Mouse (Mus musculus): Measurements from ENCODE around the gene Armc9. TPM values are rescaled to one million over a fixed set of nuclear protein-coding genes. Genes with fewer than 3 reads are reported as not detected.

The Armc9 gene
- polyA plus RNA-seq, 1 experiment from 2014 or later, result 40.8 TPM

DNA sequence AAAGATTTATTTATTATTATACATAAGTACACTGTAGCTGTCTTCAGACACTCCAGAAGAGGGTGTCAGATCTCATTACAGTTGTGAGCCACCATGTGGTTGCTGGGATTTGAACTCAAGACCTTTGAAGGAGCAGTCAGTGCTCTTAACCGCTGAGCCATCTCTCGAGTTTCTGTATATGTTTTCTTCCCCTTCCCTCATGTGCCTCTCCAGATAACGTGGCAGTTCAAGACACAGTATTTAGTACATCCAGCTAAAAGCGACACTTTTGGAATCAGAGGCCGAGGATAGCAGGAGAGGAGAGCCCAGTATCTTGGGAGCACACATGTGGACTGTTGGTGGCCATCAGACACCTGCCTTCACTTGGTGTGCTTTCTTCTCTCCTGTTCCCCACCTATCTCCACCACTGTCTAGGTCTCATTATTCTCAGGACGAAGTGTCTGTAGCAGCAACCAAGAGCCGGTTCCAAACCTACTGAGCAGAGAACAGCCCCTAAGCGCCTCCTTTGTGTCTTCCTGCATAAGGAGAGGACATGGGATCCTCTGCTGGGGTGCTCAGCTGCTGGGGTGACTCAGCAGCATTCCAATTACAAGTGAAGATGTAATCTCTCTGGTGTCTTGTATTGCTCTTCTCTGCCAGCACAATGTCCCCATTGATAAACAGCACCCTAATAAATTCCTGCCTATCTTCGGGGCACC is 114.1 kb downstream of the Armc9 start:
- Histone ChIP-seq H3K9me3 (replicated peaks; ENCODE audit: control insufficient read depth, low read length, poor library complexity, severe bottlenecking) (no peaks in the 10 kb centered on the region), H3K27me3 (ENCODE audit: control insufficient read depth, insufficient read depth, low read depth, low read length) (no peaks in the 10 kb centered on the region), H3K36me3 (ENCODE audit: control insufficient read depth, insufficient read depth, low read length) (no peaks in the 10 kb centered on the region), H3K4me2 (ENCODE audit: low read length) (no peak overlapping the region), H3K4me1 (ENCODE audit: control insufficient read depth, insufficient read depth, low read length) (no peaks in the 10 kb centered on the region), H3K9ac (ENCODE audit: low read depth, low read length) (no peak overlapping the region), H3K27ac (ENCODE audit: low read length) (no peak overlapping the region), H3K4me3 (ENCODE audit: low read depth, low read length) (no peak overlapping the region)
- WGBS, result 90% methylated on average over 9 of the region's 9 CpGs
- ATAC-seq, result no peak

- Histone ChIP-seq H3K9me3 (replicated peaks; ENCODE audit: control insufficient read depth, low read length, poor library complexity, severe bottlenecking) (no peaks in the 10 kb centered on the region), H3K36me3 (ENCODE audit: control insufficient read depth, insufficient read depth, low read length) (no peaks in the 10 kb centered on the region), H3K27ac (ENCODE audit: low read length) (no peak overlapping the region), H3K4me2 (ENCODE audit: low read length) (no peak overlapping the region), H3K27me3 (ENCODE audit: control insufficient read depth, insufficient read depth, low read depth, low read length) (no peaks in the 10 kb centered on the region), H3K4me3 (ENCODE audit: low read depth, low read length) (no peak overlapping the region), H3K4me1 (ENCODE audit: control insufficient read depth, insufficient read depth, low read length) (no peaks in the 10 kb centered on the region), H3K9ac (ENCODE audit: low read depth, low read length) (no peak overlapping the region)
- no peak for ATAC-seq
- WGBS, result 88% methylated on average over 4 of the region's 4 CpGs
Observed at GRCm38 (mm10) chr1:86269190-86269508, 114.6 kb downstream of the Armc9 start.

GRCm38 (mm10) chr1:86271707-86272106 is 117.1 kb downstream of the Armc9 start:
- H3K4me1 ChIP-seq (ENCODE audit: control insufficient read depth, insufficient read depth, low read length), result no peaks in the 10 kb centered on the region
- no peak for ATAC-seq
- no peaks in the 10 kb centered on the region for H3K9me3 ChIP-seq (replicated peaks; ENCODE audit: control insufficient read depth, low read length, poor library complexity, severe bottlenecking)
- no peak overlapping the region for H3K27ac ChIP-seq (ENCODE audit: low read length)
- no peaks in the 10 kb centered on the region for H3K36me3 ChIP-seq (ENCODE audit: control insufficient read depth, insufficient read depth, low read length)
- WGBS, result 84% methylated on average over 6 of the region's 6 CpGs
- H3K4me3 ChIP-seq (ENCODE audit: low read depth, low read length), result no peak overlapping the region
- H3K4me2 ChIP-seq (ENCODE audit: low read length), result no peak overlapping the region
- H3K27me3 ChIP-seq (ENCODE audit: control insufficient read depth, insufficient read depth, low read depth, low read length), result no peaks in the 10 kb centered on the region
- H3K9ac ChIP-seq (ENCODE audit: low read depth, low read length), result no peak overlapping the region

- Histone ChIP-seq H3K27ac (ENCODE audit: low read length) (no peak overlapping the region), H3K9me3 (replicated peaks; ENCODE audit: control insufficient read depth, low read length, poor library complexity, severe bottlenecking) (no peaks in the 10 kb centered on the region), H3K4me3 (ENCODE audit: low read depth, low read length) (no peak overlapping the region), H3K36me3 (ENCODE audit: control insufficient read depth, insufficient read depth, low read length) (no peaks in the 10 kb centered on the region), H3K9ac (ENCODE audit: low read depth, low read length) (no peak overlapping the region), H3K27me3 (ENCODE audit: control insufficient read depth, insufficient read depth, low read depth, low read length) (no peaks in the 10 kb centered on the region), H3K4me2 (ENCODE audit: low read length) (no peak overlapping the region), H3K4me1 (ENCODE audit: control insufficient read depth, insufficient read depth, low read length) (no peaks in the 10 kb centered on the region)
- no peak for ATAC-seq
- WGBS, result 91% methylated on average over 5 of the region's 5 CpGs
Observed at GRCm38 (mm10) chr1:86277055-86277454, 122.5 kb downstream of the Armc9 start.

DNA sequence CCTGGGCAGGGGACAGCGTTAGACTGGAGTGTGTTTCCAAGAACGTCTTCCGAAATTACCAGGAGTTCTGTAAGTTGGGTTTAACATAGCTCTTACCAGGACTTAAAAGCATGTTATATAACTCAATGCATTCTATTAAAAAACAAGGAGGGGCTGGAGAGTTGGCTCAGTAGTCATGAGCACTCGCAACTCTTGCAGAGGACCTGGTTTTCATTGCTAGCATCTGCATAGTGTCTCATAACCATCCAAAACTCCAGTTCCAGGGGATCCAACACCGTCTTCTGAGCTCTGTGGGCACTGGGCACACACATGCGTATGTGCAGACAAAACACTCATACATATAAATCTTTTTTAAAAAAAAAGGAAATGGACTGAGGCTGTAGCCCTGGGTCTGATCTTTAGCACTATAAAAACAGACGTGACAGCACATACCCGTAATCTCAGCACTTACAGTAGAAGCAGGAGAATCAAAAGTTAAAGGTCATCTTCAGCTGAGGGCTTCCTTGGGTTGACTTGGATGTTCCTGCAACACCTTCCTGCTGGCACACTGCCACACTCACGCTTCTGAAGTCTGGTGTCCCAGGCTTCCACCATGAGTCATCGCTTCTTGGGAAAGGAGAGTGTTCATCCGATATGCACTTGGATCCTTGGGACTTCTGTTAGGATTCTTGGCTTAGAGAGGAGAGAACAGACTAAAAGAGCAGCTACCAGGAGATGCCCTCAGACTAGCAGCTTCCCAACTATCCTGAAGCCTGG is 127.4 kb downstream of the Armc9 start:
- ATAC-seq, result no peak
- 92% methylated on average over 11 of the region's 11 CpGs for WGBS

DNA sequence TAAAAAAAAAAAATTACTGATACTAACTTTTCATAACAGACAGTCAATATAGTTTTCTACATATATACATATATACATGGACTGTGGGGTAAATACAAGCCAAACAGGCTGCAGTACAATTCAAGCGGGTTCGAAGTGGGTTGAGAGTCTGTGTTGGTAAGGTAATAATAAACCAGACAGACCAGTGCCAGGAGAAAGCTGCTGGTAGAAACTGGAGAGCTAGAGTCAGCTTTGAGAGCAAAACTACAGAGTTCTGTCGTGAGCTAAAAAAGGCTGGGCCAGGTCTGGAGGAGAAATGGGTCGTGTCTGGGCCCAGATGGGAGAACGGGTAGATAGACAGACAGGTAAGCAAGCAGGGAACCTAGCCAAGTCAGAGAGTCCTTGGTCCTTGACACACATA is 129.5 kb downstream of the Armc9 start:
- Histone ChIP-seq H3K27ac (ENCODE audit: low read length) (no peak overlapping the region), H3K9ac (ENCODE audit: low read depth, low read length) (no peak overlapping the region), H3K27me3 (ENCODE audit: control insufficient read depth, insufficient read depth, low read depth, low read length) (no peaks in the 10 kb centered on the region), H3K4me1 (ENCODE audit: control insufficient read depth, insufficient read depth, low read length) (no peaks in the 10 kb centered on the region), H3K9me3 (replicated peaks; ENCODE audit: control insufficient read depth, low read length, poor library complexity, severe bottlenecking) (no peaks in the 10 kb centered on the region), H3K4me2 (ENCODE audit: low read length) (no peak overlapping the region), H3K4me3 (ENCODE audit: low read depth, low read length) (no peak overlapping the region), H3K36me3 (ENCODE audit: control insufficient read depth, insufficient read depth, low read length) (no peaks in the 10 kb centered on the region)
- ATAC-seq, result no peak
- WGBS, result 92% methylated on average over 5 of the region's 5 CpGs

More for the DNA sequence above, 127.4 kb downstream of the Armc9 start:
- Histone ChIP-seq H3K4me3 (ENCODE audit: low read depth, low read length) (no peak overlapping the region), H3K4me2 (ENCODE audit: low read length) (no peak overlapping the region), H3K9ac (ENCODE audit: low read depth, low read length) (no peak overlapping the region), H3K4me1 (ENCODE audit: control insufficient read depth, insufficient read depth, low read length) (no peaks in the 10 kb centered on the region), H3K36me3 (ENCODE audit: control insufficient read depth, insufficient read depth, low read length) (no peaks in the 10 kb centered on the region), H3K27me3 (ENCODE audit: control insufficient read depth, insufficient read depth, low read depth, low read length) (no peaks in the 10 kb centered on the region), H3K27ac (ENCODE audit: low read length) (no peak overlapping the region), H3K9me3 (replicated peaks; ENCODE audit: control insufficient read depth, low read length, poor library complexity, severe bottlenecking) (no peaks in the 10 kb centered on the region)

DNA sequence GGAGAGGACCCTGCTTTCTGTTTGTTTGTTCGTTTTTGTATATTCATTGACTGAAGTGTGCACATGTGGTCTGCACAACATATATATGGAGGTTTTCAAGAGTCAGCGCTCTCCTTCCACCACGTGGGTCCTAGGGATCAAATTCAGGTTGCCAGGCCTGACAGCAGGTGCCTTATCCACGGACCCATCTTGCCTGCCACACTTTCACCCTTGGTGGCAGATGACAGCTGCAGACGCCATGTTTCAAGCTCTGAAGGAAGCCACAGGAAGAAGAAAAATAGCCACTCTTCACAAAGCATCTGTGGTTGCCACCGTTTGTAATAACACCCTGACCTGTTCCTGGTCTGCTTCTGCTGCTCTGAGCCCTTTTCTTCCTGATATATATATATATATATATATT is 130.7 kb downstream of the Armc9 start:
- no peaks in the 10 kb centered on the region for H3K27me3 ChIP-seq (ENCODE audit: control insufficient read depth, insufficient read depth, low read depth, low read length)
- H3K4me2 ChIP-seq (ENCODE audit: low read length), result no peak overlapping the region
- no peaks in the 10 kb centered on the region for H3K9me3 ChIP-seq (replicated peaks; ENCODE audit: control insufficient read depth, low read length, poor library complexity, severe bottlenecking)
- no peak overlapping the region for H3K9ac ChIP-seq (ENCODE audit: low read depth, low read length)
- no peaks in the 10 kb centered on the region for H3K4me1 ChIP-seq (ENCODE audit: control insufficient read depth, insufficient read depth, low read length)
- H3K4me3 ChIP-seq (ENCODE audit: low read depth, low read length), result no peak overlapping the region
- no peak overlapping the region for H3K27ac ChIP-seq (ENCODE audit: low read length)
- no peaks in the 10 kb centered on the region for H3K36me3 ChIP-seq (ENCODE audit: control insufficient read depth, insufficient read depth, low read length)
- ATAC-seq, result no peak
- WGBS, result 86% methylated on average over 6 of the region's 6 CpGs

- Histone ChIP-seq H3K4me2 (ENCODE audit: low read length) (no peak overlapping the region), H3K27me3 (ENCODE audit: control insufficient read depth, insufficient read depth, low read depth, low read length) (no peaks in the 10 kb centered on the region), H3K4me3 (ENCODE audit: low read depth, low read length) (no peak overlapping the region), H3K36me3 (ENCODE audit: control insufficient read depth, insufficient read depth, low read length) (no peaks in the 10 kb centered on the region), H3K4me1 (ENCODE audit: control insufficient read depth, insufficient read depth, low read length) (no peaks in the 10 kb centered on the region), H3K9me3 (replicated peaks; ENCODE audit: control insufficient read depth, low read length, poor library complexity, severe bottlenecking) (no peaks in the 10 kb centered on the region), H3K9ac (ENCODE audit: low read depth, low read length) (no peak overlapping the region), H3K27ac (ENCODE audit: low read length) (no peak overlapping the region)
- ATAC-seq, result no peak
- WGBS, result 85% methylated on average over 4 of the region's 4 CpGs
Observed at GRCm38 (mm10) chr1:86287473-86287872, 132.9 kb downstream of the Armc9 start.

DNA sequence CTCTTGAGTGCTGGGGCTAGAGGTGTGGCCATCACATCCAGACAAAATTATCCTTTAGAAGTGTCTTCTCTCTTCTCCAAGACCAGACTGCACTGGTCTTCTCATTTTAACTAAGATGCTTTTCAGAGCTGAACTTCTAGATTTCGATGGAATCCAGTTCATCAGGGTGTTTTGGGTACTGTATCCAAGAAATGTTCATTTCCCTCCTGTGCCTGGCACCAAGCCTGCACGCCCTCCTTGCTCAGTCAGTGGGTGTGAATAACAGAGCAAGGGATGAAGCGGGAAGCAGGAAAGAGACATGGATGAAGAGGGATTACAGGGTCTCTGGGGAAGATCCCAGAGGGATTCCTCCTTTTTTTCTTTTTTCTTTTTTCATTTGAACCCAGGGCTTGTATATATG is 135.9 kb downstream of the Armc9 start:
- H3K4me1 ChIP-seq (ENCODE audit: control insufficient read depth, insufficient read depth, low read length), result peaks cover 2% of the 10 kb centered on the region; the same call in 1 of the 2 replicates
- no peak overlapping the region for H3K4me2 ChIP-seq (ENCODE audit: low read length)
- no peak overlapping the region for H3K4me3 ChIP-seq (ENCODE audit: low read depth, low read length)
- no peaks in the 10 kb centered on the region for H3K36me3 ChIP-seq (ENCODE audit: control insufficient read depth, insufficient read depth, low read length)
- 61% methylated on average over 3 of the region's 3 CpGs for WGBS
- no peaks in the 10 kb centered on the region for H3K27me3 ChIP-seq (ENCODE audit: control insufficient read depth, insufficient read depth, low read depth, low read length)
- no peaks in the 10 kb centered on the region for H3K9me3 ChIP-seq (replicated peaks; ENCODE audit: control insufficient read depth, low read length, poor library complexity, severe bottlenecking)
- no peak for ATAC-seq
- no peak overlapping the region for H3K9ac ChIP-seq (ENCODE audit: low read depth, low read length)
- no peak overlapping the region for H3K27ac ChIP-seq (ENCODE audit: low read length)
